Mouse (Mus musculus): ENCODE data around the gene Ost4. TPM values are rescaled to one million over a fixed set of nuclear protein-coding genes. Genes with fewer than 3 reads are reported as not detected.

The Ost4 gene
- total and polyA plus RNA-seq, 3 experiments: 80.1 to 346 (median 309) TPM

- peaks cover 40% of the 10 kb centered on the region for H3K36me3 ChIP-seq (replicated peaks)
- peaks cover 10% of the 10 kb centered on the region for H3K27me3 ChIP-seq (ENCODE audit: insufficient read depth, low read length)
- peak overlapping the region; percentile 88 for H3K4me3 ChIP-seq (ENCODE audit: low read depth, low read length)
- peak; percentile 94 for DNase-seq (ENCODE audit: low spot score)
- peaks cover 34% of the 10 kb centered on the region for H3K4me1 ChIP-seq (ENCODE audit: insufficient read depth, low read depth, low read length)
- no peak for TF ChIP-seq POLR2AphosphoS5 (IDR thresholded peaks at IDR 0.05; ENCODE audit: insufficient replicate concordance, low read depth, low read length)
- no peak for TF ChIP-seq GATA2 (IDR thresholded peaks at IDR 0.05; ENCODE audit: borderline replicate concordance, low read depth, low read length)
- TF ChIP-seq CTCF (IDR thresholded peaks at IDR 0.05; ENCODE audit: low read depth, low read length): no peak
- TF ChIP-seq TAL1 (conservative IDR thresholded peaks at IDR 0.05; ENCODE audit: low read depth, low read length): no peak
- no peak for TF ChIP-seq GATA1 (IDR thresholded peaks at IDR 0.05; ENCODE audit: borderline replicate concordance, low read length)
- peak; percentile 63 for ATAC-seq (ENCODE audit: extremely low read depth, insufficient number of reproducible peaks, low FRiP score, poor library complexity, severe bottlenecking)
- no peaks in the 10 kb centered on the region for H3K9me3 ChIP-seq (replicated peaks)
Measured at GRCm38 (mm10) chr5:30869405-30870130, 38.0 kb downstream of the Ost4 start.

GRCm38 (mm10) chr5:30868981-30869380, 38.6 kb downstream of the Ost4 start:
- H3K36me3 ChIP-seq (replicated peaks): peaks cover 34% of the 10 kb centered on the region
- no peak for ATAC-seq (ENCODE audit: extremely low read depth, insufficient number of reproducible peaks, low FRiP score, poor library complexity, severe bottlenecking)
- TF ChIP-seq GATA2 (IDR thresholded peaks at IDR 0.05; ENCODE audit: borderline replicate concordance, low read depth, low read length) (no peak), CTCF (IDR thresholded peaks at IDR 0.05; ENCODE audit: low read depth, low read length) (no peak), POLR2AphosphoS5 (IDR thresholded peaks at IDR 0.05; ENCODE audit: insufficient replicate concordance, low read depth, low read length) (no peak), GATA1 (IDR thresholded peaks at IDR 0.05; ENCODE audit: borderline replicate concordance, low read length) (no peak), TAL1 (conservative IDR thresholded peaks at IDR 0.05; ENCODE audit: low read depth, low read length) (no peak)
- H3K9me3 ChIP-seq (replicated peaks): no peaks in the 10 kb centered on the region
- H3K4me1 ChIP-seq (ENCODE audit: insufficient read depth, low read depth, low read length): peaks cover 38% of the 10 kb centered on the region
- H3K4me3 ChIP-seq (ENCODE audit: low read depth, low read length): peak overlapping the region; percentile 88
- DNase-seq (ENCODE audit: low spot score): no peak
- H3K27me3 ChIP-seq (ENCODE audit: insufficient read depth, low read length): peaks cover 16% of the 10 kb centered on the region

- no peak for ATAC-seq (ENCODE audit: extremely low read depth, insufficient number of reproducible peaks, low FRiP score, poor library complexity, severe bottlenecking)
- peaks cover 22% of the 10 kb centered on the region for H3K36me3 ChIP-seq (replicated peaks)
- H3K9me3 ChIP-seq (replicated peaks): no peaks in the 10 kb centered on the region
- H3K4me1 ChIP-seq (ENCODE audit: insufficient read depth, low read depth, low read length): peaks cover 42% of the 10 kb centered on the region
- H3K4me3 ChIP-seq (ENCODE audit: low read depth, low read length): no peak within 1 kb of the TSS; the same call in 1 of the 2 replicates
- peaks cover 28% of the 10 kb centered on the region for H3K27me3 ChIP-seq (ENCODE audit: insufficient read depth, low read length)
- no peak for DNase-seq (ENCODE audit: low spot score)
- TF ChIP-seq GATA2 (IDR thresholded peaks at IDR 0.05; ENCODE audit: borderline replicate concordance, low read depth, low read length) (no peak), TAL1 (conservative IDR thresholded peaks at IDR 0.05; ENCODE audit: low read depth, low read length) (no peak), CTCF (IDR thresholded peaks at IDR 0.05; ENCODE audit: low read depth, low read length) (no peak), GATA1 (IDR thresholded peaks at IDR 0.05; ENCODE audit: borderline replicate concordance, low read length) (no peak), POLR2AphosphoS5 (IDR thresholded peaks at IDR 0.05; ENCODE audit: insufficient replicate concordance, low read depth, low read length) (no peak)
Measured at GRCm38 (mm10) chr5:30867712-30868111, 39.9 kb downstream of the Ost4 start, which contains the start of gene Tmem214. Tmem214 (plus strand) TSS chr5:30868012.

GRCm38 (mm10) chr5:30866871-30867270, 40.7 kb downstream of the Ost4 start:
- Histone ChIP-seq H3K27me3 (ENCODE audit: insufficient read depth, low read length) (peaks cover 34% of the 10 kb centered on the region), H3K4me1 (ENCODE audit: insufficient read depth, low read depth, low read length) (peaks cover 36% of the 10 kb centered on the region), H3K9me3 (replicated peaks) (no peaks in the 10 kb centered on the region), H3K36me3 (replicated peaks) (peaks cover 13% of the 10 kb centered on the region), H3K4me3 (ENCODE audit: low read depth, low read length) (no peak overlapping the region)
- ATAC-seq (ENCODE audit: extremely low read depth, insufficient number of reproducible peaks, low FRiP score, poor library complexity, severe bottlenecking) (no peak), DNase-seq (ENCODE audit: low spot score) (no peak)
- TF ChIP-seq TAL1 (conservative IDR thresholded peaks at IDR 0.05; ENCODE audit: low read depth, low read length): no peak
- no peak for TF ChIP-seq GATA2 (IDR thresholded peaks at IDR 0.05; ENCODE audit: borderline replicate concordance, low read depth, low read length)
- no peak for TF ChIP-seq GATA1 (IDR thresholded peaks at IDR 0.05; ENCODE audit: borderline replicate concordance, low read length)
- no peak for TF ChIP-seq POLR2AphosphoS5 (IDR thresholded peaks at IDR 0.05; ENCODE audit: insufficient replicate concordance, low read depth, low read length)
- no peak for TF ChIP-seq CTCF (IDR thresholded peaks at IDR 0.05; ENCODE audit: low read depth, low read length)

- no peaks in the 10 kb centered on the region for H3K36me3 ChIP-seq (replicated peaks)
- H3K9me3 ChIP-seq (replicated peaks): no peaks in the 10 kb centered on the region
- no peak overlapping the region for H3K4me3 ChIP-seq (ENCODE audit: low read depth, low read length)
- ATAC-seq (ENCODE audit: extremely low read depth, insufficient number of reproducible peaks, low FRiP score, poor library complexity, severe bottlenecking): no peak
- no peak for DNase-seq (ENCODE audit: low spot score)
- no peak for TF ChIP-seq GATA2 (IDR thresholded peaks at IDR 0.05; ENCODE audit: borderline replicate concordance, low read depth, low read length)
- no peak for TF ChIP-seq CTCF (IDR thresholded peaks at IDR 0.05; ENCODE audit: low read depth, low read length)
- no peak for TF ChIP-seq GATA1 (IDR thresholded peaks at IDR 0.05; ENCODE audit: borderline replicate concordance, low read length)
- no peak for TF ChIP-seq TAL1 (conservative IDR thresholded peaks at IDR 0.05; ENCODE audit: low read depth, low read length)
- no peak for TF ChIP-seq POLR2AphosphoS5 (IDR thresholded peaks at IDR 0.05; ENCODE audit: insufficient replicate concordance, low read depth, low read length)
- H3K27me3 ChIP-seq (ENCODE audit: insufficient read depth, low read length): peaks cover 46% of the 10 kb centered on the region
- peaks cover 23% of the 10 kb centered on the region for H3K4me1 ChIP-seq (ENCODE audit: insufficient read depth, low read depth, low read length)
Measured at GRCm38 (mm10) chr5:30864322-30864721, 43.3 kb downstream of the Ost4 start.

GRCm38 (mm10) chr5:30863852-30864251, 43.7 kb downstream of the Ost4 start:
- H3K4me1 ChIP-seq (ENCODE audit: insufficient read depth, low read depth, low read length): peaks cover 20% of the 10 kb centered on the region
- TF ChIP-seq CTCF (IDR thresholded peaks at IDR 0.05; ENCODE audit: low read depth, low read length) (no peak), POLR2AphosphoS5 (IDR thresholded peaks at IDR 0.05; ENCODE audit: insufficient replicate concordance, low read depth, low read length) (no peak), TAL1 (conservative IDR thresholded peaks at IDR 0.05; ENCODE audit: low read depth, low read length) (no peak), GATA1 (IDR thresholded peaks at IDR 0.05; ENCODE audit: borderline replicate concordance, low read length) (no peak), GATA2 (IDR thresholded peaks at IDR 0.05; ENCODE audit: borderline replicate concordance, low read depth, low read length) (no peak)
- peaks cover 46% of the 10 kb centered on the region for H3K27me3 ChIP-seq (ENCODE audit: insufficient read depth, low read length)
- ATAC-seq (ENCODE audit: extremely low read depth, insufficient number of reproducible peaks, low FRiP score, poor library complexity, severe bottlenecking) (no peak), DNase-seq (ENCODE audit: low spot score) (no peak)
- no peaks in the 10 kb centered on the region for H3K36me3 ChIP-seq (replicated peaks)
- no peak overlapping the region for H3K4me3 ChIP-seq (ENCODE audit: low read depth, low read length)
- H3K9me3 ChIP-seq (replicated peaks): no peaks in the 10 kb centered on the region

Measured in G1E (cell line).